Mouse (Mus musculus): ENCODE measurements around the gene Gm1123. TPM values are rescaled to one million over a fixed set of nuclear protein-coding genes. Genes with fewer than 3 reads are reported as not detected.

Gm1123 gene
- polyA plus RNA-seq, 1 experiment = not detected

DNA sequence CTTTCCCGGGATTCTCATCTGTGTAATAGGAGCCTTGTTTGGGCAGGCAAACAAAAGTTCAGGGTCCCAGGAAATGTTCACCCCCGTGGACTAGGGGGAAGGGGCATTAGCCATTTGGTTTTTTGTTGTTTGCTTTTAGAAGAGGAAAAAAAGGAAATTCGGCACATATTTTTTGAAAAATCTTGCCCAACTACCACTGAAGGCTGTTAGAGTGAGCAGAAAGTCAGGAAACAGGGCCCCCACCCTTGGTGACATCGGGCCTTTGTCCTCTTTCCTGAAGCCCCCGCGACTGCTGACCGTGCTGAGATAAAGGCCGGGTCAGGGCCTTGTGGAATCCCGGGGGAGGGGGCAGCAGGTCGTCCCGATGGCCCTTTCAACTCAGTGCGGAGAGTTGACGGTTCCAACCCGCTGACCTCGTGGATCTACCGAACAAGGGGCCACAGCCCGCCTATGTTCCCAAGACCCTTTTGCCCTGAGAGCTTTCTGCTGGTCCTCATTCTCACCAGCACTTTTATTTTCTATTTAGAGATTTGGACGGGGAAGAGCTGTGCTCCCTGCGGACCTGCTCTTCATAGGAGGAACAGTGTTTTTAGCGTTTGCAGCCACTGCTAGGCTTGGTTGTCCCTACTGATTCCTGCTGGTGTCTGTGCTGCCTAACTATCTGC lies 72.9 kb downstream of the Gm1123 start:
- TF ChIP-seq POLR2A (IDR thresholded peaks at IDR 0.05; ENCODE audit: extremely low read depth, insufficient read depth, low read length) (no peak), CTCF (IDR thresholded peaks at IDR 0.05; ENCODE audit: extremely low read depth, insufficient read depth, low read length) (no peak)
- no peak overlapping the region for H3K4me3 ChIP-seq (ENCODE audit: insufficient read depth, low read length)
- no peak overlapping the region for H3K27ac ChIP-seq (ENCODE audit: insufficient read depth, low read length)
- no peaks in the 10 kb centered on the region for H3K4me1 ChIP-seq (ENCODE audit: control insufficient read depth, insufficient read depth, low read length)

DNA sequence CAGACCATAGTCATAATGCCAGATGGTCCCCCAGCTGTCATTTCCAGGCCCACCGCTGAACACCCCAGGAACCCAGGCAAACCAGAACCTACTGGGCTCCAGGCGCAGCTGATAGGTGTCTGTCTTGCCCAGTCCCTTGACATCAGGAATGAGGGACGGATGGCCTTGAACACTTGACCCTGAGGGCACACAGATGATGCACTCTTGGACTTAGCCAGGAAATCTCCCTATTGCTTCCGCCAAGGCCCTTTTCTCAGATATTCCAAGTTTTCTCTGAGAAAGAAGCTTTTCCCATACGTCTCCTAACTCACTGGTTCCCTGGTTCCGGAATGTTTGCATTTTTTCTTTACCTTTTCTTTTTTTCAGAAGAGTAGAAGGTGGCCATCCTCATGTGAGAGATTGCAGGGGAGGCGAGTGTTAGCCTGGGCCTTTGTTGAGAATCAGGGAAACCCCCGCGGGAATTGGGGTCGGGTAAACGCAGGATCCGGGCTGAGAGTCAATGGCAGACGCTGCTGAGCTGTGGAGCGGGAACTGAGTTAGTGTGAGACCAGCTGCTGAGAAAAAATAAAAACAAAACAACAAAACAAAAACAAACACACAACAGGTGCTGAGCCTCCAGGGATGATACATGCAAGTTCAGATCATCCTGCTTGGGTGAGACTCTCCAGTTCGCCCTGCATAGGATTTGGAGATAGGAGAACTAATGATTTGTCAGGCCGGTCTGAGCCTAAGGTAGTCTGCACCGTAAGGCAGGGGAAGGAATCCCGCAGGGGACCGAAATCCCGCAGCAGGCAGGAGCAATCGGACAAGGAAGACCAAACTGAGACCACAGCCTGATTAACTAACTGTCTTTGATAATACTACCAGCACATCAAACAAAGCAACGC lies 73.7 kb downstream of the Gm1123 start:
- H3K27ac ChIP-seq (ENCODE audit: insufficient read depth, low read length) = no peak overlapping the region
- H3K4me1 ChIP-seq (ENCODE audit: control insufficient read depth, insufficient read depth, low read length) = no peaks in the 10 kb centered on the region
- TF ChIP-seq POLR2A (IDR thresholded peaks at IDR 0.05; ENCODE audit: extremely low read depth, insufficient read depth, low read length) (no peak), CTCF (IDR thresholded peaks at IDR 0.05; ENCODE audit: extremely low read depth, insufficient read depth, low read length) (no peak)
- H3K4me3 ChIP-seq (ENCODE audit: insufficient read depth, low read length) = no peak overlapping the region

DNA sequence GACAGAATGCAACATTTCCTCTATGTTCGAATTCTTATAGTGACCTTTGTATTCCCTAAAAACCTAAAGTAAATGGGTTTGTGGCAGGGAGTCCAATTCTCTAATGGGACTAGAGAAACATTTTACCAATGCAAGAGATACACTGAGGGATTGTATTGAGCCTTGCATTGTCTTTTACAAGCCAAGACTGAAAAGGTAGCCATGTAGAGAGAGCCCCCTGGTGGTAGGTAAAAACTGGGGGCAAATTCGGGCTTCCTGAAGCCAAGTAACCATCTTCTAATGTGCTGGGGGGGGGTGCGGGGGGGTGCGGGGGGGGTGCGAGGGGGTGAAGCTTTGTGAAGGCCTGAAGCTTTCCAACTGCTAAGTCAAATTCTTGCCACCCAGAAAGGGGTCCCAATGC lies 75.2 kb downstream of the Gm1123 start:
- no peak overlapping the region for H3K4me3 ChIP-seq (ENCODE audit: insufficient read depth, low read length)
- no peaks in the 10 kb centered on the region for H3K4me1 ChIP-seq (ENCODE audit: control insufficient read depth, insufficient read depth, low read length)
- TF ChIP-seq CTCF (IDR thresholded peaks at IDR 0.05; ENCODE audit: extremely low read depth, insufficient read depth, low read length) (no peak), POLR2A (IDR thresholded peaks at IDR 0.05; ENCODE audit: extremely low read depth, insufficient read depth, low read length) (no peak)
- no peak overlapping the region for H3K27ac ChIP-seq (ENCODE audit: insufficient read depth, low read length)

DNA sequence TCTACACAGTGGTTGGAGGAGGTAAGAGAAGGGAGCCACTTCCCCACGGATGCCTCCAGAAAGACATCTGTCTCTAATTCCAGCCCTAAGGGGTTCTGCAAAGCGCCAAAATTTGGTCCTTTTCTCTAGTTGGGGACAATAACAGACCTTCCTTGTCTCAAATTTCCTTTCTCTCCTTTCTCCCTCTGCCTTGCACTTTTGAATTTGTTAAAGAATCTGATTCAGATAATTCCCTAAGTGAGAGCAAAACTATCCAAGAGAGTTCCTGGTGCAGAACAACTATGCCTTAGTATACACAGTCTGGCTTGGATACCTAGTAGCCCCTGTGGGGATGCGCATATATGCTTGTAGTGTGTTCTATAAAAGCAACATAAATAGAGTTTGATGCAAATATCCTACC lies 75.7 kb downstream of the Gm1123 start:
- no peak overlapping the region for H3K27ac ChIP-seq (ENCODE audit: insufficient read depth, low read length)
- no peaks in the 10 kb centered on the region for H3K4me1 ChIP-seq (ENCODE audit: control insufficient read depth, insufficient read depth, low read length)
- TF ChIP-seq POLR2A (IDR thresholded peaks at IDR 0.05; ENCODE audit: extremely low read depth, insufficient read depth, low read length) = no peak
- no peak for TF ChIP-seq CTCF (IDR thresholded peaks at IDR 0.05; ENCODE audit: extremely low read depth, insufficient read depth, low read length)
- H3K4me3 ChIP-seq (ENCODE audit: insufficient read depth, low read length) = no peak overlapping the region

DNA sequence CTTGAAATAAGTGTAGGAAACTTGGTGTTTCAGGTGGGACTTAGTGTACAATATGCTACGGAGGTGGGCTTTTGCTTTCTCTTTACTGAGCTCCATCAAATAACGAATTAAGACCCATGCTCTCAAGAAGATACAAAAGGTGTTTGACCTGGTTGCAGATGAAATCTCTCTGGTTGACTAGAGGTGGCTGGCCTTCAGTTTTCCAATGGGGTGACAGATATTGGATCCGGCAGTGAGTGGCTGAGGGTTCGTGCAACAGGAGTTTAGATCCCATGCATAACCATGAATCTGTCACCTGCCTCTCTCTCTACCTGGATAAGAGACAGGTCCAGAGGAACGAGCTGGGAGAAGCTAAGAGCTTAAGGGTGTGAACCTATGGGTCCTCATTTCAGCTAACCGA lies 76.9 kb downstream of the Gm1123 start:
- TF ChIP-seq POLR2A (IDR thresholded peaks at IDR 0.05; ENCODE audit: extremely low read depth, insufficient read depth, low read length) (no peak), CTCF (IDR thresholded peaks at IDR 0.05; ENCODE audit: extremely low read depth, insufficient read depth, low read length) (no peak)

DNA sequence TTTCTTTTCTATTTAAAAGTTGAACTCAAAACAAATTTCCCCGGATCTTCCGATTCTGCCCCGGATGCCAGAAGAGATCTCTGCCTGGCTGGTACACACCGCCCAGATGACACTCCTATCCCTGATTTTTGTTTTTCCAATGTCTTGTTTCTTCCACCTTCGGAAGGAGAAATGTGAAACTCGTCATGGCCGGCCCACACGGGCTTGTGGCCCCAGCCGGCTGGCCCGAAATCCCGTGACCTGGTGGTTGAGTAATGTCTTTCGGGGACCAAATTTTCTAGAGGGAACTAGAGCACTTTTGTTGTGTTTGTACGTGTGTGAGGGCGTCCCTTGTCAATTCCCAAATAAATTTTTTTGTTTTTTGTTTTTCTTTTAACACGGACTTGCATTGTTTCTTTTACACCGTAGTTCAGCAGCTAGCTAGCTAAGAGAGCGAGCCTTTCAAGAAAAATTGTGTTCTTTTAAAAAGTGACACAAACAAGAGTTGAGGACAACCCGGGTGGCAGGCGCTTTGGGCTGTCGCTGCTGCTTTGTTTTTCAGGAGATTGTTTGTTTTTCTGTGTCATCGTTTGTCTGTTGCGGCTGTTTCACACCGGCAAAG lies 77.7 kb downstream of the Gm1123 start:
- Histone ChIP-seq H3K27ac (ENCODE audit: insufficient read depth, low read length) (no peak overlapping the region), H3K4me1 (ENCODE audit: control insufficient read depth, insufficient read depth, low read length) (no peaks in the 10 kb centered on the region), H3K4me3 (ENCODE audit: insufficient read depth, low read length) (no peak overlapping the region)
- TF ChIP-seq POLR2A (IDR thresholded peaks at IDR 0.05; ENCODE audit: extremely low read depth, insufficient read depth, low read length) (no peak), CTCF (IDR thresholded peaks at IDR 0.05; ENCODE audit: extremely low read depth, insufficient read depth, low read length) (no peak)

More for the DNA sequence above, 76.9 kb downstream of the Gm1123 start:
- no peaks in the 10 kb centered on the region for H3K4me1 ChIP-seq (ENCODE audit: control insufficient read depth, insufficient read depth, low read length)
- H3K27ac ChIP-seq (ENCODE audit: insufficient read depth, low read length) = no peak overlapping the region
- no peak overlapping the region for H3K4me3 ChIP-seq (ENCODE audit: insufficient read depth, low read length)

Other genes starting within 250 kb of the Gm1123 start
- not detected in 2 replicates for gene Prr23a1, start 193.2 kb downstream of the Gm1123 start, polyA plus RNA-seq (2012; rRNA removed)
- not detected in 2 replicates for gene Prr23a2, start 179.2 kb downstream of the Gm1123 start, polyA plus RNA-seq (2012; rRNA removed)
- gene Prr23a3, start 170.9 kb downstream of the Gm1123 start, polyA plus RNA-seq (2012; rRNA removed) = not detected in 2 replicates
- gene 7420426K07Rik, start 132.6 kb downstream of the Gm1123 start, polyA plus RNA-seq (2012; rRNA removed) = not detected in 2 replicates
- gene Foxl2, start 80.4 kb downstream of the Gm1123 start, polyA plus RNA-seq (2012; rRNA removed) = 0.19 and 0.25 TPM in 2 replicates
- gene Faim, start 49.3 kb downstream of the Gm1123 start, polyA plus RNA-seq (2012; rRNA removed) = 27.0 and 28.8 TPM in 2 replicates
- 12.6 and 13.0 TPM in 2 replicates for gene Pik3cb, start 104.9 kb upstream of the Gm1123 start, polyA plus RNA-seq (2012; rRNA removed)
- gene Faiml, start 201.5 kb upstream of the Gm1123 start, polyA plus RNA-seq (2012; rRNA removed) = not detected in 2 replicates
- gene Cep70, start 207.7 kb upstream of the Gm1123 start, polyA plus RNA-seq (2012; rRNA removed) = 20.1 and 22.7 TPM in 2 replicates

All from cortical plate, adult 2 months (tissue).